Comparison of ENCODE assay signal across 7 mouse cellular contexts in genomic region chr6:117932325-117933051, GRCm38 (mm10). TPM values are rescaled to one million over a fixed set of nuclear protein-coding genes. Genes with fewer than 3 reads are reported as not detected.
DNase-seq lines count a peak whose midpoint lies in the region; ATAC-seq lines count a peak whose summit lies in the region.

No protein-coding gene starts in this region.

- ATAC-seq in kidney, embryonic 15.5 days (replicated peaks; ENCODE audit: low FRiP score): no peak
- ATAC-seq in granulocyte monocyte progenitor cell, adult 5-6 weeks (replicated peaks; ENCODE audit: poor library complexity, severe bottlenecking): peak; percentile 22; the same call in 1 of the 2 replicates
- ATAC-seq in liver, embryonic 15.5 days (ENCODE audit: insufficient read depth): peak; percentile 40; the same call in 1 of the 2 replicates

- 48% methylated on average over 11 of the region's 11 CpGs for WGBS in kidney, embryonic 15.5 days
- 44% methylated on average over 11 of the region's 11 CpGs for WGBS in liver, embryonic 15.5 days (ENCODE audit: insufficient replicate concordance)

- no peaks in the 10 kb centered on the region for H3K4me1 ChIP-seq in kidney, embryonic 15.5 days
- H3K4me1 ChIP-seq in liver, embryonic 15.5 days (replicated peaks): peaks cover 11% of the 10 kb centered on the region; the same call in 1 of the 2 replicates

- no peaks in the 10 kb centered on the region for H3K27me3 ChIP-seq in kidney, embryonic 15.5 days
- no peaks in the 10 kb centered on the region for H3K27me3 ChIP-seq in liver, embryonic 15.5 days

- no peak overlapping the region for H3K27ac ChIP-seq in kidney, embryonic 15.5 days
- no peak overlapping the region for H3K27ac ChIP-seq in liver, embryonic 15.5 days (replicated peaks)

- DNase-seq in kidney, adult 11 months: peak; percentile 20
- DNase-seq in MN1 (ENCODE audit: low spot score): peak; percentile 33
- no peak for DNase-seq in right cerebral cortex, postnatal 4 days
- DNase-seq in cerebellum, adult 9-10 months: no peak

- H3K9ac ChIP-seq in kidney, embryonic 15.5 days: no peak overlapping the region
- no peak overlapping the region for H3K9ac ChIP-seq in liver, embryonic 15.5 days

- H3K4me2 ChIP-seq in kidney, embryonic 15.5 days: no peak overlapping the region
- no peak overlapping the region for H3K4me2 ChIP-seq in liver, embryonic 15.5 days

- no peak overlapping the region for H3K4me3 ChIP-seq in kidney, embryonic 15.5 days (replicated peaks)
- no peak overlapping the region for H3K4me3 ChIP-seq in liver, embryonic 15.5 days (replicated peaks)

- peaks cover 32% of the 10 kb centered on the region for H3K36me3 ChIP-seq in kidney, embryonic 15.5 days
- H3K36me3 ChIP-seq in liver, embryonic 15.5 days (replicated peaks): peaks cover 26% of the 10 kb centered on the region

- no peaks in the 10 kb centered on the region for H3K9me3 ChIP-seq in kidney, embryonic 15.5 days (replicated peaks)
- H3K9me3 ChIP-seq in liver, embryonic 15.5 days (replicated peaks): no peaks in the 10 kb centered on the region

RNA-seq across cellular contexts. Expression of gene Fxyd4, which starts 5.0 kb away (rescaled TPM):
- 81.2 and 92.6 TPM in 2 replicates for polyA plus RNA-seq in kidney, embryonic 15.5 days (2015; fragmentation: Nextera tagmentation; extraction: Ambion mirVana)
- total RNA-seq in granulocyte monocyte progenitor cell, adult 5-6 weeks (2014; fragmentation: Nextera tagmentation): not detected in 2 replicates
- total RNA-seq in granulocyte monocyte progenitor cell, adult 5-6 weeks (2017): not detected in 2 replicates
- polyA plus RNA-seq in liver, embryonic 15.5 days (2015; fragmentation: Nextera tagmentation; extraction: Ambion mirVana): 0.36 and 0.47 TPM in 2 replicates

RNA-seq across cellular contexts. Expression of gene Hnrnpf, which starts 32.4 kb away (rescaled TPM):
- polyA plus RNA-seq in kidney, embryonic 15.5 days (2015; fragmentation: Nextera tagmentation; extraction: Ambion mirVana): 748 and 781 TPM in 2 replicates
- total RNA-seq in granulocyte monocyte progenitor cell, adult 5-6 weeks (2014; fragmentation: Nextera tagmentation): 691 and 695 TPM in 2 replicates
- 1,315 and 1,367 TPM in 2 replicates for total RNA-seq in granulocyte monocyte progenitor cell, adult 5-6 weeks (2017)
- polyA plus RNA-seq in liver, embryonic 15.5 days (2015; fragmentation: Nextera tagmentation; extraction: Ambion mirVana): 476 and 487 TPM in 2 replicates

Comparison
In these comparisons a context has a peak if more than half of its experiments do, and no peak if none do; other contexts are left out.
1. DNase-seq: peak in kidney, adult 11 months (single experiment) and MN1 (single experiment); none in right cerebral cortex, postnatal 4 days (single experiment) and cerebellum, adult 9-10 months (single experiment).
2. RNA of gene Fxyd4, which starts 5.0 kb away (polyA plus RNA-seq): 81.2 to 92.6 TPM in kidney, embryonic 15.5 days; 0.36 to 0.47 TPM in liver, embryonic 15.5 days; every median in the first group is over 10 times any median in the second.